Mouse (Mus musculus): ENCODE results near the gene Dbndd1.
"Not testable (repeated sequence)": the region's sequence is repeated elsewhere in the genome, so short reads cannot be mapped to it uniquely, and the experiment has no call there.

DNA sequence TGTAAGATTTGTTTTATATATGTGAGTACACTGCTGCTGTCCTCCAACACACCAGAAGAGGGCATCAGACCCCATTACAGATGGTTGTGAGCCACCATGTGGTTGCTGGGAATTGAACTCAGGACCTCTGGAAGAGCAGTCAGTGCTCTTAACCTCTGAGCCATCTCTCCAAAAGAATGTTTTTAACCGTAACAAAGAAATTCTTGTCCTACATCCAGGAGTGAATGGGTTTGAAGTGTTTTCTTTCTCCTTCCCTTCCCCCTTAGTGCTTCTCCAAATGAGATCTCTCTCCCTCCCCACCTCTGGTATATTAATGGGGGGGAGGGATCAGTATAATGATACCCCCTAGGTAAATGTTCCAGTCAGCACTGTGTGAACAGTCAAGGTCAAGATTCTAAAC is 4.8 kb upstream of the Dbndd1 start:
- TF ChIP-seq CTCF (IDR thresholded peaks at IDR 0.05; ENCODE audit: low read depth, low read length); POLR2A (IDR thresholded peaks at IDR 0.05; ENCODE audit: insufficient read depth, low read length): not testable (repeated sequence)
